16 mouse cellular contexts compared by ENCODE assay signal in the genomic region with DNA sequence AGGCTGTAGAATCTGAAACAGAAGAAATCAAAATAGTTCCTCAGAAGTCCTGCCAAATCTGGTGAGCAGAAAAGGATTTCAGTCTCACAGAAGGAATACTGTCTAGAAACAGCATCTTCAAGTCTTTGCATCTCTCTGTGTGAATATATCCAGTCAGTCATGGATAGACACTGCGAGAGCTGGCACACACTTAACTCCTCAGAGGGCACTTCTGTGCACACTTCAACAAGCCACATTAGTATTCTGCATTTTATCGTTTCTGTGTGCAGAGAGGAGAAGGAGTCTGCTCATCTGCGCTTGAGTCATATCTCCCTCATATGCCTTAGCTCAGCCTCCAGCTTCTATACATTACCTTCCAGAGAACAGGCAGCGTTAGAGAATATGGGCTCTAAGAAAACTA.
"Had no signal": no experiment of that assay in that cellular context is flagged by ENCODE, and none has a peak within 500 bp of the region (broad histone marks: within the 10 kb centered on the region; RNA-seq: fewer than 3 reads in every experiment).

No protein-coding gene starts in this region.

- ATAC-seq: intestine, embryonic 15.5 days; liver, embryonic 12.5 days; midbrain, embryonic 13.5 days; midbrain, embryonic 16.5 days had no signal

- DNase-seq: kidney, adult 11 months; kidney, adult 8-10 months; kidney, postnatal 10 days; kidney, postnatal 36 days; layer of hippocampus, postnatal 36 days; liver; lung, adult 18-20 months; lung, postnatal 10 days; lung, postnatal 36 days; thymus, adult 2 months; thymus, postnatal 14 days; thymus, postnatal 4 days had no signal
